Mouse (Mus musculus): ENCODE measurements at regions not wholly inside any gene's neighbourhood (a gene's known extent, or its start where the extent isn't known, plus 50 kb on each side); places are given as distances from the start of the nearest gene placed in this dataset.

GRCm38 (mm10) chr16:55616408-55617120, 222.1 kb downstream of the Nfkbiz start:
- TF ChIP-seq CTCF (IDR thresholded peaks at IDR 0.05; ENCODE audit: low read depth, low read length) (no peak), POLR2A (IDR thresholded peaks at IDR 0.05; ENCODE audit: extremely low read depth, insufficient read depth, low read length) (no peak)
